Mouse (Mus musculus) liver, adult 2 months (tissue): ENCODE results near the gene Cmah.

Experiments used
- CTCF ChIP-seq: fragments of 200-500 bp; IDR thresholded peaks from 2 replicates; pipeline ENCODE4 v1.5.1; 2011; ENCODE audit warnings: low read depth, low read length, control low read depth
- POLR2A ChIP-seq: fragments of 200-500 bp; IDR thresholded peaks from 2 replicates; pipeline ENCODE4 v1.6.1; 2011; ENCODE audit warnings: low read length, control low read depth; ENCODE audit not compliant: insufficient read depth; ENCODE audit errors: extremely low read depth

DNA sequence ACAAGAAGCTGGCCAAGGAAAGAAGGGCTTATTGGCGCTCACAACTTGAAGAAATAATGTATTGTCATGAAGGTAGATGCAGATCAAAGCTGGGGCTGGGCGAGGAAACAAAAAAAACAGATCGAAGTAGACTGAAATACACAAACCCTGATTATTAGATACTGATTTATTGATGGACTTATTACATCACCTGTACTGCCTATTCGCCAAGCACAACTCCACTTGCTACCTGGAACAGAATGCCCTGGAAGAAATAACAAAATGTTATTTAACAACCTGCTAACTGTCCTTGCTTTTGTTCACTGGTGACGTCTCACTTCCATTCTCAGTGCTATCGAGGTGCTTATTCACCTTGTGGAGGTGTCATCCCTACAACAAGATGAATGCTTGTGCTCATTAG lies 38.0 kb downstream of the Cmah start:
- no peak for TF ChIP-seq CTCF
- TF ChIP-seq POLR2A = no peak
